31 mouse cellular contexts compared by ENCODE assay signal in genomic region chr19:6545481-6545880, GRCm38 (mm10). TPM values are rescaled to one million over a fixed set of nuclear protein-coding genes. Genes with fewer than 3 reads are reported as not detected.
DNase-seq lines count a peak whose midpoint lies in the region; ATAC-seq and TF ChIP-seq lines count a peak whose summit lies in the region.
"Had no signal": no experiment of that assay in that cellular context is flagged by ENCODE, and none has a peak within 500 bp of the region (broad histone marks: within the 10 kb centered on the region; RNA-seq: fewer than 3 reads in every experiment).

No protein-coding gene starts in this region.

- no peak for TF ChIP-seq EP300 in lung, postnatal 0 days (IDR thresholded peaks at IDR 0.05)

- peak; percentile 17; the same call in 1 of the 2 replicates for ATAC-seq in lung, postnatal 0 days
- ATAC-seq: forebrain, postnatal 0 days; hindbrain, embryonic 16.5 days; Patski had no signal

- H3K27ac ChIP-seq in lung, postnatal 0 days (ENCODE audit: low read length), result no peak overlapping the region
- H3K27ac ChIP-seq in thymus, adult 2 months (ENCODE audit: control insufficient read depth, insufficient read depth, low read length), result no peak overlapping the region
- H3K27ac ChIP-seq: heart, embryonic 10.5 days; heart, embryonic 15.5 days; left cerebral cortex, adult 2 months; limb, embryonic 13.5 days; lung, embryonic 15.5 days; midbrain, embryonic 12.5 days; neural tube, embryonic 12.5 days had no signal

- peaks cover 4% of the 10 kb centered on the region; the same call in 1 of the 2 replicates for H3K4me1 ChIP-seq in lung, postnatal 0 days (ENCODE audit: insufficient read depth, low read depth, low read length)
- H3K4me1 ChIP-seq in thymus, adult 2 months (replicated peaks; ENCODE audit: control insufficient read depth, insufficient read depth, low read length), result no peaks in the 10 kb centered on the region
- H3K4me1 ChIP-seq: heart, embryonic 15.5 days; limb, embryonic 13.5 days; lung, embryonic 15.5 days; neural tube, embryonic 12.5 days had no signal

- no peak overlapping the region for H3K9ac ChIP-seq in lung, postnatal 0 days (replicated peaks; ENCODE audit: low read depth)
- H3K9ac ChIP-seq: forebrain, postnatal 0 days; heart, embryonic 15.5 days; limb, embryonic 13.5 days; lung, embryonic 15.5 days; midbrain, embryonic 12.5 days; neural tube, embryonic 12.5 days had no signal

- TF ChIP-seq CTCF in lung, postnatal 0 days (IDR thresholded peaks at IDR 0.05), result no peak
- TF ChIP-seq CTCF in thymus, adult 2 months (IDR thresholded peaks at IDR 0.05; ENCODE audit: borderline replicate concordance, control insufficient read depth, extremely low read depth, insufficient read depth, low read length, poor library complexity), result no peak

- H3K27me3 ChIP-seq in lung, postnatal 0 days (replicated peaks; ENCODE audit: insufficient read depth, low read length), result no peaks in the 10 kb centered on the region
- no peaks in the 10 kb centered on the region for H3K27me3 ChIP-seq in thymus, adult 2 months (ENCODE audit: control insufficient read depth, insufficient read depth, low read length)
- H3K27me3 ChIP-seq: limb, embryonic 13.5 days; lung, embryonic 15.5 days; midbrain, embryonic 12.5 days; neural tube, embryonic 12.5 days had no signal

- TF ChIP-seq POLR2A in thymus, adult 2 months (IDR thresholded peaks at IDR 0.05; ENCODE audit: control insufficient read depth, extremely low read depth, insufficient read depth, low read length, poor library complexity), result no peak

- H3K4me3 ChIP-seq in lung, postnatal 0 days (ENCODE audit: low read depth, low read length), result no peak overlapping the region
- H3K4me3 ChIP-seq in thymus, adult 2 months (ENCODE audit: control insufficient read depth, insufficient read depth, low read length), result no peak overlapping the region
- H3K4me3 ChIP-seq: erythroblast, embryonic 14.5 days; heart, embryonic 10.5 days; heart, embryonic 15.5 days; left cerebral cortex, adult 2 months; limb, embryonic 13.5 days; lung, embryonic 15.5 days; megakaryocyte, embryonic 14.5 days; midbrain, embryonic 12.5 days; myocyte; neural tube, embryonic 12.5 days had no signal

- DNase-seq in cerebellum, adult 11-12 months, result peak; percentile 60
- DNase-seq in cerebellum, adult 11 months, result no peak
- DNase-seq in kidney, adult 9 months, result peak; percentile 29
- DNase-seq in kidney, adult 8-10 months, result no peak
- no peak for DNase-seq in lung, postnatal 0 days (ENCODE audit: low spot score)
- DNase-seq in lung, postnatal 36 days, result no peak
- no peak for DNase-seq in thymus, adult 2 months
- DNase-seq: forebrain, postnatal 0 days; lung, postnatal 4 days; spleen, adult 18-20 months; thymus, postnatal 36 days had no signal

- no peaks in the 10 kb centered on the region for H3K9me3 ChIP-seq in lung, postnatal 0 days (ENCODE audit: low read length)
- H3K9me3 ChIP-seq: heart, embryonic 10.5 days; heart, embryonic 15.5 days; lung, embryonic 15.5 days; midbrain, embryonic 12.5 days; neural tube, embryonic 12.5 days had no signal

- 83% methylated on average over 5 of the region's 5 CpGs for WGBS in lung, postnatal 0 days
- WGBS in thymus, adult 2 months, result 94% methylated on average over 5 of the region's 5 CpGs

- no peaks in the 10 kb centered on the region for H3K36me3 ChIP-seq in lung, postnatal 0 days (ENCODE audit: insufficient read depth, low read length)
- H3K36me3 ChIP-seq in thymus, adult 2 months (ENCODE audit: control insufficient read depth, insufficient read depth, low read length), result no peaks in the 10 kb centered on the region
- H3K36me3 ChIP-seq: heart, embryonic 10.5 days; heart, embryonic 15.5 days; limb, embryonic 13.5 days; lung, embryonic 15.5 days; midbrain, embryonic 12.5 days; neural tube, embryonic 12.5 days had no signal

- no peak overlapping the region for H3K4me2 ChIP-seq in lung, postnatal 0 days (replicated peaks; ENCODE audit: low read depth, low read length)
- H3K4me2 ChIP-seq: heart, embryonic 15.5 days; limb, embryonic 13.5 days; liver, embryonic 11.5 days; lung, embryonic 15.5 days; midbrain, embryonic 12.5 days; neural tube, embryonic 12.5 days had no signal

RNA-seq across cellular contexts. Expression of gene Slc22a12, which starts 2.6 kb away (rescaled TPM):
- 0.20 TPM in 1 of 2 replicates, not detected in the other for polyA plus RNA-seq in lung, postnatal 0 days (2015; fragmentation: Nextera tagmentation; extraction: Ambion mirVana)
- 0.19 and 0.74 TPM in 2 replicates for polyA plus RNA-seq in thymus, adult 2 months (2012; rRNA removed)
- polyA plus RNA-seq: brain, embryonic 14.5 days; embryonic facial prominence, embryonic 14.5 days; erythroblast, embryonic 14.5 days; forebrain, embryonic 11.5 days; heart, embryonic 10.5 days; heart, embryonic 15.5 days; hindbrain, embryonic 11.5 days; hindbrain, embryonic 16.5 days; intestine, embryonic 14.5 days; limb, embryonic 13.5 days; liver, embryonic 11.5 days; liver, embryonic 16.5 days; midbrain, embryonic 12.5 days; myocyte; neural tube, embryonic 12.5 days; Patski; stomach, embryonic 16.5 days had no signal

Comparison
In these comparisons a context has a peak if more than half of its experiments do, and no peak if none do; other contexts are left out.
1. DNase-seq: peak in cerebellum, adult 11-12 months (single experiment) and kidney, adult 9 months (single experiment); none in cerebellum, adult 11 months (single experiment), kidney, adult 8-10 months (0 of 2), lung, postnatal 0 days (single experiment), lung, postnatal 36 days (single experiment) and thymus, adult 2 months (single experiment).